Mouse (Mus musculus) layer of hippocampus, postnatal 14 days (tissue): ENCODE results near the gene P3h2. TPM values are rescaled to one million over a fixed set of nuclear protein-coding genes. Genes with fewer than 3 reads are reported as not detected.

ENCODE experiments used
- DNase-seq, 2 experiments: peaks; one replicate each; pipeline ENCODE4 v3.0.0; 2021 to 2022; ENCODE audit warnings: low spot score in 2 of 2, mixed read lengths in 1 of 2
- total RNA-seq, 2 experiments: library from RNA; stranded (reverse); gene quantifications; 2 replicates each; pipeline ENCODE4 v1.2.3; 2021

The P3h2 gene
- total RNA-seq, 2 experiments from 2014 or later, result 4.2 to 4.4 TPM

DNA sequence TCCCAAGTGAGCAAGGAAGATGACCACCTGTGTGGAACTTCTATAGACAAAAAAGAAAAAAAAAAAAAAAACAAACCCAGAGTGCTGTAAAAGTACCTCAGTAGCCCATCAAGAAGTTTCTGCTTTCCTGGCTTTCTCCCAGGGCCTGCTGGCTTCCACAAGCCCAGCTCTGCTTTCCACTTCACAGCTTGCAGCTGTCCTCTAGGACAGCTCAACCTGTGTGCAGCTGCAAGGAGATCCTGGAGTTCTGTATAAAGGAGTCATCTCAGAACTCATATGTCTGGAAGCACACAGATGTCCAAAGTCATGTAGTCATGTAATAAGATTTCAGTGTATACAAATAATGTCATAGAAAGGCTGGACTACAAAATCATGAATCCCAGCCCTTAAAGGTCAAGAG is 30.5 kb downstream of the P3h2 start:
- DNase-seq, result no peak

DNA sequence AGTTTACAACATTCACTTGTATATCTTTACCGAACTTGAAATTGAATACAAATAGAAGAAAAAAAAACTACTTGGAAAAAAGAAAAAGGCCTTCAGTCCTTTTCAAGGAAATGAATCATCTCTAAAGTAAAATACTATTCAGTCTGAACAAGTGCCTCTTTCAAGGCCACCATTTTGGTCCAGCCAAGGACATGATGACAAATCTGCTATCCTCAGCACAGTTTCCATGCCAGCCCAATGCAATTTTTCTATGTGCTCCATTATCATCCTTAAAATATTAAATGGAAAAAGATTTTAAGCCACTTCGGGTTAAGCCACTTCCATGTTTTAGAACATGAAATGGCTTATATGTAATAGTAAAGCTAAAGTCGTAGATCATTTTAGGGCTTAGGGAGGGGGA is 35.2 kb downstream of the P3h2 start:
- DNase-seq, result no peak

DNA sequence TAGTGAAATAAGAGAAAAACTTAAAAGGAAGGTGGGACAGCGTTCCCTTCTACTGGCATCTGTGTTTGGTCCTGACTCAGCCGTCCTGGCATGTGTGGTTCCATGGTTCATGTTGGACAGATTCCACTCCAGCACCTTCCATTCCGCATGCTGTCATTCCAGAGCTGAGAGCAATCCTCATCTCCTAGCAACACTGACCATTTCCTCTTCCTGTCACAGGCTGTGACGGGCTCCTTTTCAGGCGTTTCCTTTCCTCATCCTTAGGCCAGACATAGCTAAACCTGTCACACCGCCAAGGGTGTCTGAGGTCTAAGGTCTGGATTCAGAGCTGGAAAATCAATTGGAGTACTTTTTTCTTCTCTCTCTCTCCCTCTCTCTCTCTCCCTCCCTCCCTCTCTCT is 40.5 kb downstream of the P3h2 start:
- no peak for DNase-seq

DNA sequence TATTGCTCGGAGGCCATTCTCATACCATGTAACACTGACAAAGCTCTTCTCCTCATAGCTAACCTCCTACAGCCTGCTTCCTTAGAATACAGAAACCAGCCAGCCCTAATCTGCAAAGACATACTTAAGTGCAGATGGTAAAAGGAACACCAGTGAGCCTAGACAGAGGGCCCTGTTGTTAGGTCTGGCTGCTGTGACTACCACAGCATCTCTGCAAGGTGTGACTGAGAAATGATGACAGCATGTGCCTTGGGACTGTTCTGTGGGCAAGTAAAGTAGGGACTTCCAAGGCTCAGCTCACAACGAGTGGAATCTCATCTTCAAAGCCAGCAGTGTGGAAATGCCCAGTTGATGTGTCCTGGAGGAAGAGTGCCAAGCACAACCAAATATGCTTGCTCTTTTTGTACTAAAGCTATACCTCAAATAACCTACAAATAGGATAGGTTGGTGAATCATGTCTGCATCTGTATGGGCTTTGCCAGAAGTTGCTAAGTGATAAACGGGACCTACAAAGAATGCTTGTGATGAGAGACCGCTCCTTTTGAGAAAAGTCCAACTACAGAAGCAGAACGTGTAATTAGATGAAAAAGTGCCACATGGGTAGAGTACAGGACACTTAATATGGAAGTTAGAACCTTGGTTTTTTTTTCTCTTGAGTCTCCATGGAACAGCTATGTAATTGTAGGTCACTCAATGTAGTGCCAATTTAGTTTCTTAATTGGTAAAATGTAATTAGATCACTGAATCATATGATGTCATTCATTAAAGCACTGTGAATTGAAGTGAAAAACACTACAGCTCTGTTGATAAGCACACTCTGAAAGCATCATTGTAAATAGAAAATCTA is 45.1 kb downstream of the P3h2 start:
- DNase-seq, result no peak

DNA sequence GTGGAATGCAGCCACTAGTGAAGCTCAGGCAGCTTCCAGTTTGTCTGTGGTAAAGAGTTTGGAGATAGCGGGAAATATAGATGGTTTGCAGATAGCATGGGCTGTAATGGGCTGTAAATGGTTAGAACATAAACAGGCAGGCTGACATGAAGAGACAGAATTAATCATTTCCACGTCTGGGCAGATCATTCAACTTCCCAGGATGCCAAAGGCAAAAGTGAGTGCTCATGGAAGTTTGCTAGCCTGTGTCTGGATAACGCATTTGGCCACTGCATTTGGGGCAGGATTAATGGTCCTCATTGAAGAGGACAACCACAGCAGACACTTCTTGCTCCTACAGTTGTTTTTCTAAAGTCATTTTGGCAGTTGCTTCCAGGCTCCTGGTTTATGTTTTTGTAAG is 52.0 kb downstream of the P3h2 start:
- DNase-seq, result no peak

DNA sequence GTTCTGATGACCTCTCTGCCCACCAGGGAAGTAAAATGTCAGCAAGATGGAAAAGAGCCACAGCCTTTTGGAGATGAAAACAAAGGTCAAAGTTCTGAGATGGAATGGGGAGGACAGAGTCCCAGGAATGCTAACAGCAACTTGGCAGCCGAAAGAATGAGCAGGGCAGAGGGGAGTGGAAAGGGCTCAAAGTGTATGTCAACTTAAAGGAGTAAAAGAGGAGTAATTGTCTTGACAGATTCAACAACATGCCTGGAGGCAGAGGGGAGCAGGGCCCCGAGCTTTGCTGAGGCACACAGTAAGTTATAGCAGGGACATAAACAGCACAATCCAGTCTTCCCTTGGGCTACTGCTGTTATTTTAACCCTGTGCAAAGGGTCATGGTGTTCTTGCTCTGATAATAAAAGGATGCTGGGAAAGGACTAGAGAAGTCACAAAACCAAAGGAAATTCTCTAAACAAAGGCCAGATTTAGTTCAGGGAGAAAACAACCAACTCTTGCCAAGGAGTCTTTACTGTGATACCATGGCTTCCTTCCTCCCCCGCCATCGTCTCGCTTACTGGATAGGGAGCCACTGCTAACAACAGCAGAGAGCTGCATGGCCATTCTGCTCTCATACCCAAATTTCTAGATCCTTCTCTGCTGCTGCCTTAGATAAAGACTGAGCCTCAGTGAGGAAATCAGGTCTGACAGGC is 56.0 kb downstream of the P3h2 start:
- no peak for DNase-seq

DNA sequence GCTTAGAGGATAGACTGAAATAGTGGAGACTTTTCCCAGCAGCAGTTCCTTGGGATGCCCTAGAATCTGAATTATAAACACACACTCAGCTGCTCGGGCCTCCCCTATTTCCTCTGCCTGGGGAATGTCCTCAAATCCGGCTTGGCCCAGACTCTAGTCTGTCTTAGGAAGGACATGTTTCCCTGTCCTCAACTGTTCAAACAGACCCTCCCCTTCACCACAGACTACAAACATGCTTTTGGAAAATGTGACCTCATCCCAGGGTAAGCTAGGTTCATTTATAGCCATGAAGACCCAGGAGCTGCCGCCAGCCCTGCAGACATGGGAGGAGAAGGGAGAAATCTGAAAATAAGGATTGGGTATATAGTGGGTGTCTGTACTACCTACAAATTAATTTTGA is 57.7 kb downstream of the P3h2 start:
- DNase-seq, result no peak

DNA sequence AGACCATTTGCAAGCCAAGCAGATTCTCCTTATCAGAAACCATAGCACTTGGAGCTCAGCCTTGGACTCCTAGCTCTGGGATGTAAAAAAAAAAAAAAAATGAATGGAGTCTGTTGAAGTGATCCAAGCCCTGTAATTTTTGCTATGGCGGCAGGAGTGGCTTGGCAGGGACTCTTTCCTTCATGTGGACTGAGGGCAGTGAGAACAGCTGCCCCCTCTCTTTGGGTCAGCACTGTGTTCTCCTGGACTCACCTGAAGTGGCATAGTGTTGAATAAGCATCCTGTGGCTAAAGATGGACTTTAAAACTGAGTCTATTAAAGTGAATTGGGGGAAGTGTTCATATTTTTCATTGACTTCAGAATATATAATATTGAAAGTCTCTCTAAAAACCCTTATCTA is 58.2 kb downstream of the P3h2 start:
- no peak for DNase-seq

DNA sequence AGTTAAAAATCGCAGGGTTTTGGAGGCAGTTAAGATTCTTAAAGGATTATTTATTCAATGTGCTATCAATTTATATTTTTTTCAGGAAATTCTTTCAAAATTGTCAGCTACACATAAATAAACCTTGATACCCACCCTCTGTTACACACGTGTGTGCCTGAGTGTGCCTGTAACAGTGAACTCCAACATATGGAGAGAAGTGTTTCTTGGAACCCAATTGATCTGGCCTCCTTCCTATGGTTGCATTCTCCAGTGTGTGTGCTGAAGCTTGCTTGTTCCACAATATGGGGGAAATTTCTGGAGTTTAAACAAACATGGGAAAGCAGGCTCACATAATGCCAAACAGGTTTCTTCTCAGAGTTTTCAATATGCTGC is 63.7 kb downstream of the P3h2 start:
- DNase-seq, result no peak

DNA sequence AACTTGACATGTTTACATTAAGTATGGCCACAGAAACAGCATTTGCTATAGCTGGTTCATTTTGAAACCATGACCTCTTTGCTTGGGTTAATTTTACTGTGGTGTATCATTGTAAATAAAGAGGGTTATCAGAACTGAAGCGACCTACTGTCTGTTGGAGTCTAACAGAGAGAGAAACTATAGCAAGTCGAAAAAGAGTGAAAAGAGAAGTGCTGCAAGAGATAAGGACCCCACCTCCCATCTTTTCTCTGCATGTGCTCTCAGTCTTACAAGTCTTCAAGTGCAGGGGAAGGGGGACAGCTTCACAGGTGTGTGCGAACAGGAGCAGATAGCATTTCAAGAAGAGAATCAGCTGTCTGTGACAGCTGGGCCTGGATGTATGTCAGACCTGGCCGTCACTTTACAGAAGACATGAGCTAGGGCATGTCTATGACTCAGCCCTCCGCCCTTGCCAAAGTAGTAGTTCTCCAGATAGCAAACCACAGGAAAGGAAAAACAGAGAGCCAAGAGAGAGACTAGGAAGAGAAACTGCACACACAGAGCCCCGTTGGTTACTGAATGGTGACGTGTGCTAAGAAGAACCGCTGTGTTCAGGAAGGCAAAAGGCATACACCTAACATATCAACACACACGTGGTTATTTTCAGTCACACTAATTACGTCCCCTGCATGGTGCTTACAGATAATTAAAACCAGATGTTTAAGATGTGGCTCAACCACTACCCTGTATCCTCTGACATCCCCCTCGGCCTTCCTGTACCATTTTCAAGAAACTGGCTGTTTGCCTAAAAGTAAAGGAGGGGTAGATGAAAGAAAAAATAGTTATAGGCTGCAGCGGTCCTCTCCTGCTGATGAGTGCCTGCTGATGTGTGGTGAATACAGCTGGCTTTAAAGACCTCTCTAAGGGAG is 64.3 kb downstream of the P3h2 start:
- DNase-seq, result peak in 1 of 2 experiments; percentile 15

DNA sequence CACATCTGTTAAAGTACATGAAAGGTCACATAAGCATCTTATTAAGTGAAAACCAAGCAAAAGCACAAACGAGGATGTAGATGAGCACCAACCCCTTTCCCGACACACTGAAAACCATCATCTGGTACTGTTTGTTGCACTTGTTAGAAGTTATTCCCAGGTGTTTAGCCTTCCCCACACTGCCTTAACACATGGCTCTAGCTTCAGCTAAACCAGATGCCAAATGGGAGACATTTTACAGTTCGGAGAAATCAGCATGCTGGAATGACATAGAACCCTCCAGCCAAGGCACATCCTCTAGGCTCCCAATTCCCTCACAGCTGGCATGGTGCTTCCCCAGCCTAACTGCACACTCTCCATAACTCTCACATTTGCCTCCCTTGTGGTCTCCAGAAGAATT is 66.3 kb downstream of the P3h2 start:
- DNase-seq, result no peak

DNA sequence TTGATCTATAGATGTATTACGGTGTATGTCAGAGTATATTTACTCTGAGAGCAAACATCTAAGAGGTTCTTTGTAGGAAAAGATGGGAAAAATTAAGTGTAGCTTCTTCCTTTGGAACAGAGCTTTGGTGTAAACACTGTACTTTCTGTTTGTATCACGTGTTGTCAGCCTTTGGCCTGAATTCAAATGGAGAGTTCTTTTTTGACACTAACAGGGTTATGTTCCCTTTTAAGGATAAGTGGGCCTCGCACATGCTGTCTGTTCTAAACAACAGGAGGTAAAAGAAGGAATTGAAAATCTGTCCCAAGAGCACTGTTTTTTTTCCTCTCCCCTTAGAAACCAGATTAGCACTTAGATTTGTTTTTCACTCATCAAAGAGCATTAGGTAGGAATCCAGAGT is 70.1 kb downstream of the P3h2 start:
- DNase-seq, result peak in 1 of 2 experiments; percentile 43

DNA sequence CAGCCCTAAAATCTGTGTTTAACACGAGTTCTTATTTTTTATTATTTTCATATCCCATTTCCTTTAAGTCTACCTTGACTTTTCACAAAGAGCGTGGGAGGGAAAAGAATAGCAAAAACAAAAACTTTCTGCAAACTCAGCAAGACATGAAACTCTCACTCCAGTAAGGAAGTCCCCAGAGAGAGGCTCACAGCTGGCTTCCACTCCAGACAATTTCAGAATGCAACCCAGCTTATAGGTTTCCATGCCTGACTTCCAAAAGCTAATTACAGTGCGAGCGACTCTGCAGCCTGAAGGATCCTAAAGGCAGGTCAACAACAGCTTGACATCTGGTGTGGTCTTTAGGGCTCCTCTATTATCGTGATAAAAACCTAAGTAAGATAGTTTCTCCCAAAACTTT is 70.5 kb downstream of the P3h2 start:
- no peak for DNase-seq

DNA sequence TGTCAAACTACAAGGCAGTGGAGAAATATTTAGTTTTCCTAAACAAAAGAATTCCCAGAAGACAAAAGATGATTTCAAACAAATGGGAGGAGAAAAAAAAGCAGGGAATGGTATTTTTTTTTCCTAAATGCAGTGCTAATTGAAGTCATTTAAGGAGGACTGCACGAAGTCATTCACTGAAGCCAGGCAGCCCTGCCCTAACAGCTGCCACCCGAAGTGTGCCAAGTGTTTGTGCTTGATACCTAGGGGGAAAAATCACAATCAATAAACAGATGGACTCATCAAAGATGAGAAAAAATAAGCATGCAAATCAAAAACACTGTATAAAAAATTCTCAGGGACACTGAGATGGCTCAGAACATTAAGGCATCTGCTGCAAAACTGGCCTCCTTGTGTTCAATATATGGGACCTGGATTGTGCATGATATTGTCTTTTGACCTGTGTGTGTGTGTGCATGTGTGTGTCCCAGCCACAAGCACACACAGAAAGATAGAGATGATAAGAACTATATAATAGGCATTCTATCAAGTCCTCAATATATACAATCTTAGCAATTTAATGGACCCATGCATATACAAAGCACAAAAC is 76.1 kb downstream of the P3h2 start:
- DNase-seq, result no peak

DNA sequence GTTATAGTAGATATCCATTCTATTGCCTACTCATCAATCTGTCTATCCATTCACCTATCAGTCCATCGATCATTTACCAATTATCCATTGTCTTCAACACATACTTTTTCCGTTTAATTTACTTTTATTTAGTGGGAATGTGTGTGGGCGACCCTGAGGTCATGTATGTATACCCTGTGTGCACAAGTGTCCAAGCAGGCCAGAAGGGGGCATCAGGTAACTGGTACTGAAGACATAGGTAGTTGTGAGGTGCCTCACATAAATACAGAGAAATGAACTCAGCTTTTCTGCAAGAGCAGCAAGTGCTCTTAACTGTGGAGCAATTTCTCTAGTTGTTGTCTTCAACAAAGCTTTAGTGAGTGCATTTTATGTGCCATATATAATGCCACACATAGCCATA is 79.2 kb downstream of the P3h2 start:
- no peak for DNase-seq

DNA sequence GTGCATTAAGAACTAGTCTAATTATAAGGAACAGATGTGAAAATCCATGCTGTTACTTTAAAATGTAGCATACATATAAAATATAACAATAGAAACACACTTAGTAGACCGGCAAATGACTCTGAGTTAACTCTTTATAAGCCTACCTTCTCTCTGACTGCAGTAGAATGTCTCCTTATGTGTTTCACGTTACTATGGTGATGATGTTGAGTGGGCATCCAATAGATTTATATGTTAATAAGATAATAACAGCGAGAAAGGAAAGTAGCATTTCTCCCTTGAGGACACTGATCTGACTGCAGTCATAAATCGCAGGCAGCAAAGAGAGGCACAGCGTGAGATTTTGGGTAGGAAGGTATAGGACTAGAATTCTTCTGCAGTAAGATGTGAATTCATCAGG is 81.0 kb downstream of the P3h2 start:
- DNase-seq, result no peak

DNA sequence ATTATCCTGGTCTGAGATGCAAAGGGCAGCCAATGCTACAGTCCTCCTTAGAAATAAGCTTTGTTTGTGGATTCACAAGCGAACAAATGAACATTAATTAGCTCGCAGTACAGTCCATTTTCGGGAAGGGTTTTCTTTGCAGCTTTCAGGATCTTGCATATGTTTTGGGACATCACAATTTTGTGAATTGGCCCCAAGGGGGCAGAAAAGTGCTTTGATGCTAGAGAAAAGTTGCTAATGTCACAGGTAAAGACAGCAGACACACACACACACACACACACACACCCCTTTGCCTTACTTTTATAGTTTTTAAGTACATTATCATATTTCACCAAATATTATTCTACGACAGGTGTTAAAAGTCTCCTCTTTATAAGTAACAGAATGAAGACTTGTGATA is 82.2 kb downstream of the P3h2 start:
- no peak for DNase-seq

DNA sequence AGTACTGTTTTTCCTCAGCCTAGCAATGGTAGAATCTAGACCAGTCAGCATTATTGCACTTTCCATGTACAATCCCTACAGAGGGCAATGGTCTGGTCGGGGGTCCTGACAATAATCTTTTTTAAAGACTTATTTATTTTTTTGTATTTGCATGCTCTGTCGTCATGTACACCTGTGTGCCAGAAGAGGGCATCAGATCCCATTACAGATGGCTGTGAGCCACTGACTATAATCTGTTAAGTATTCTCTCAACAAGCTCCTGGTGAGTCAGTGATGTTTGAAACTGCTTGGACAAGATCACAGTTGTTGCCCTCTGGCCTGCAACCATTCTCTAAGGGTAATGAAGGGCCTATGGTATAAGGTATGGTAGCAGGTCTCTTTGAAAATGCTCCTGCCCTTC is 83.8 kb downstream of the P3h2 start:
- DNase-seq, result no peak

DNA sequence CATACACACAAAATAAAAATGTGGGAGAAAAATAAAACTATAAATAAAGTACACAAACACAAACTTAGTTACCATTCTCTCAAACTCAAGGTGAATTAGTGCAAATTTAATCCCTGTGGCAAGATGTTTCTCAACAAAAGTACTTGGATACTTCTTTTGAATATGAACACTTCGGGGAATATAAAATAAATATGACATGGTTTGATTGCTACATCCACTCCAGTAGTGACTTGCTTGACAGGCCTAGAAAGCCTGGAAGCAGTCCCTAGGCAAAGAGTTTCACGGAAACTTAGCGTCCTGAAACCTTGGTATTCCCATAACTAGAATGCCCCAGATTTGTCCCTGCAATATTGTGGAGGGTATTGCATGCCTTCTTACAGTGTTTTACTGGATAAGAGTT is 99.8 kb downstream of the P3h2 start:
- no peak for DNase-seq

DNA sequence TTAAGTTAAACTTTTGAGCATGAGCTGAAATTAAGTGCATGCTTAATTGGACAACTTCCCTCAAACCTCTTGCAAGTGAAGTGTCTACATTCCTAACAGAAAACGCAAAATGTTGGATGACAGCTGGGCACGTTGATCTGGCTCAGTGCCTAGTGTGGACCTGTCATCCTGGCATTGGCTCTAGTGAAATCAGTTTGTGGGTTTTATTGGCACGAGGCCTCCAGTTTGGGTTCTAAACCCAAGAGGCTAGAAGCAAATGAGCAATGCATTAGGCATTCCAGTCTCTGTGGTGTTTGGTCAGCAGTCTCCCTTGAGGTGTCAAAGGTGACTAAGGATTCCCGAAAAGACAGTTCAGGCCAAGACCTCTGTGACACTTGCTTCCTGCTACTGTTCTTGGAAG is 102.3 kb downstream of the P3h2 start:
- DNase-seq, result no peak

DNA sequence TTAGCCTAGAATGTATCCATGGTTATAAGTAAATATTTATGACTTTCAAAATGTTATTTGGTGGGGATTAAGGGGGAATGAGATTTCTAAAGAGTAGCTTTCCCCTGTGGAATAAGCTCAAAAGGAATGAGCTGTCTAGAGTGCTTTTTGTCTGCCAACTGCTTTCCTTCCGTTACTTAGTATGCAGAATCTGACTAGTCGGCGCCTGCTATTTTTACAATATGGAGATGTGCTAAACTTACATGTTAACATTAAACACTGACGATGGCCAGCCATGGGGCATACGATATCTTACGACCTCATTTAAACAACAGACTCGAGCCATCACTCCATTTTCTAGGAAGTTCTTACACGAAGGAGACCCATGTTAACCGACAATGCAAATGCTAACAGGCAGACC is 102.7 kb downstream of the P3h2 start:
- no peak for DNase-seq

DNA sequence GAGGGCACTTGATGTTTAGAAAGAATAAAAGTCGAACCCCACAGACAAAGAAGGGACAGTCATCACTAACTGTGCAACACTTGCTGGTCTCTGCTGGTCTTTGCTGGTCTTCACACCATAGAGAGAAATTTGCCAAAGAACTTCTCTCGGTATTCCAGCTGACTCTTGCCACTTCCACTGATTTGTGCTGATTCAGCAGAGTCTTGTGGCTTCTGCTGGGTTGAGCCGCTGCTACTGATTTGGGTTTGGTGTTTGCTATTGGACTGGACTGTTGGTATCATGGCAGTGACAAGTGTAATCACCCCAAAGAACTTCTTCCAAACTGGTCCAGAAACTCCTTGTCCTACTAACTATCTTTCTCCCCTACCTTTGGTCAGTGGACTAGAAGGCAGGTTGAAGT is 111.0 kb downstream of the P3h2 start:
- no peak for DNase-seq
